Mouse (Mus musculus): ENCODE measurements around the gene Stx4a. TPM values are rescaled to one million over a fixed set of nuclear protein-coding genes. Genes with fewer than 3 reads are reported as not detected.

Gene Stx4a
- total and polyA plus RNA-seq, 3 experiments = 68.4 to 79.3 (median 71.9) TPM

DNA sequence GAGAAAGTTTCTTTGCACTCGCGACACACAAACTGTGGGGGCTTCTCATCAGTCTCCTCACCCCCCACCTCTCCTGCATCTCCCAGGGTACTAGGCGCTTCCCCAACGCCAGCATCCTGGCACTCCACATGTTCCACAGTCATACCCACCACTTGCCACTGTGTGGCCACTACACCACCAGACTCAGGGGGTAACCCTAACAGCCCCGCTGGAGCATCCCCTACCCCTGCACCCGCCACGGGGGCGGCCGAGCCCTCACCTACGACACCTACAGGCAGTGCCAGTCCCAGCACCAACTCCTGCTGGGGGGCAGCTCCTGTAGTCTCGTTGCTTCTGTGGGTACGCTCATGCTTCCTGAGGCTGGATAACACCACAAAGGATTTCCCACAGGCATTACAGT lies 42.3 kb downstream of the Stx4a start:
- Histone ChIP-seq H3K4me1 (ENCODE audit: control insufficient read depth, insufficient read depth, low read length) (no peaks in the 10 kb centered on the region), H3K79me2 (replicated peaks; ENCODE audit: control insufficient read depth, insufficient read depth, low read length) (no peaks in the 10 kb centered on the region), H3K27ac (no peak overlapping the region), H3K4me3 (no peak overlapping the region), H3K9ac (ENCODE audit: low read depth, low read length) (no peak overlapping the region), H3K36me3 (ENCODE audit: control insufficient read depth, insufficient read depth, low read length) (no peaks in the 10 kb centered on the region), H3K27me3 (ENCODE audit: control insufficient read depth, insufficient read depth, low read length) (no peaks in the 10 kb centered on the region)
- TF ChIP-seq CTCF (IDR thresholded peaks at IDR 0.05) = no peak
- no peak for TF ChIP-seq EP300 (IDR thresholded peaks at IDR 0.05; ENCODE audit: insufficient read depth, low read depth, low read length)
- TF ChIP-seq POLR2A (IDR thresholded peaks at IDR 0.05; ENCODE audit: insufficient read depth, low read depth, low read length) = no peak
- no peak for DNase-seq
- intact Hi-C loops (cut with DNase I) = no loop called here
- 94% methylated on average over 12 of the region's 12 CpGs for WGBS

DNA sequence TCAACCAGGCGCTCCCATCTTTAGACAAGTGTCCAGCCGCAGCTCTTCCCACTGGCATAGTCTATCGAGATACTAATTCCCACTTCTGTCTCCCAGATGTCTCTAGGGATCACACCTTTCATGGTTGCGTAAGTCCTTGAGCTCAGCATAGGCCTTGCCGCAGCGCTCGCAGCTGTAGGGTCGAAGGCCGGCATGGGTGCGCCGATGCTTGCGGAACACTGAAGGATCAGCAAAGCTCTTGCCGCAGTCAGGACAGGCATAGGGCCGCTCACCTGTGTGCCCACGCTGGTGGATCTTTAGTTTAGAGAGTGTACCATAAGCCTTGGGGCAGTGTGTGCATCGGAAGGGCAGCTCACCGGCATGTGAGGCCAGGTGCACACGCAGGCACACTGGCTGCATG lies 43.5 kb downstream of the Stx4a start:
- WGBS = 97% methylated on average over 18 of the region's 18 CpGs
- Histone ChIP-seq H3K4me3 (no peak overlapping the region), H3K9ac (ENCODE audit: low read depth, low read length) (no peak overlapping the region), H3K27me3 (ENCODE audit: control insufficient read depth, insufficient read depth, low read length) (no peaks in the 10 kb centered on the region), H3K79me2 (replicated peaks; ENCODE audit: control insufficient read depth, insufficient read depth, low read length) (no peaks in the 10 kb centered on the region), H3K4me1 (ENCODE audit: control insufficient read depth, insufficient read depth, low read length) (no peaks in the 10 kb centered on the region), H3K27ac (no peak overlapping the region), H3K36me3 (ENCODE audit: control insufficient read depth, insufficient read depth, low read length) (no peaks in the 10 kb centered on the region)
- intact Hi-C loops (cut with DNase I) = no loop called here
- DNase-seq = no peak
- TF ChIP-seq POLR2A (IDR thresholded peaks at IDR 0.05; ENCODE audit: insufficient read depth, low read depth, low read length) = no peak
- no peak for TF ChIP-seq CTCF (IDR thresholded peaks at IDR 0.05)

DNA sequence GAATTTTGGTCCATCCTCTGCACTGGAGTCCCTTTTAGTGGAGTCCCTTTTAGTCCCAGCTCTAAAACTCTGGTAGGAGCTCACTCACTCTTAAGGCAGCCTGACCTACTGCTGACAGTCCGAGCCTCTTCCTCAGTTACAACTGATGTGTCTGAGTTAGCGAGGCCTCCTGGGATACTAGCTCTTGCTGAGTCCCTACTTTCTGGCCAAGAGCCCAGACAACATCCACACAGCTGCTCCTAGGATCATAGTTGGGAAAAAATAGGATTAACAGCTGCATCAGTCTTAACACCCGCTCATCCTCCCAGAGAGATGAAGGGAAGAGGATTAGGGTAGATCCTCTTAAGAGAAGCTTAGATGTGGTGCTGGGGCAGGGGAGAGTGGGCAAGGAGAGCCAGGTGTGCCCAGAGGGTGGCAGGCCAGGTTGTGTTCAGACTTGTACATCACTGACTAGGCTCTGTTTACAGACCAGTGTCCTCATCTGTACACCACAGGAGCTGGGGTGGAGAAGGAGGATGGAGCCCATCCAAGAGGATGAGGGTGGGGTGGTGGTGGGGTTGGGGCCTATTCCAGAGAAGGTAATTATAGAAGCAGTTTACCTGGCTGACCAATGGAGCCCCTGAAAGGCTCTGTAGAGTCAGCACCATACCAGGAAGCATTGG lies 45.2 kb downstream of the Stx4a start:
- no peak overlapping the region; the same call in 1 of the 2 replicates for H3K27ac ChIP-seq
- intact Hi-C loops (cut with DNase I) = no loop called here
- peak in 1 of 2 experiments; percentile 51 for DNase-seq
- no peaks in the 10 kb centered on the region for H3K4me1 ChIP-seq (ENCODE audit: control insufficient read depth, insufficient read depth, low read length)
- WGBS = 35% methylated on average over 3 of the region's 3 CpGs
- H3K36me3 ChIP-seq (ENCODE audit: control insufficient read depth, insufficient read depth, low read length) = no peaks in the 10 kb centered on the region
- no peak overlapping the region for H3K9ac ChIP-seq (ENCODE audit: low read depth, low read length)
- TF ChIP-seq POLR2A (IDR thresholded peaks at IDR 0.05; ENCODE audit: insufficient read depth, low read depth, low read length) (no peak), CTCF (IDR thresholded peaks at IDR 0.05) (no peak), EP300 (IDR thresholded peaks at IDR 0.05; ENCODE audit: insufficient read depth, low read depth, low read length) (no peak)
- H3K79me2 ChIP-seq (replicated peaks; ENCODE audit: control insufficient read depth, insufficient read depth, low read length) = no peaks in the 10 kb centered on the region
- no peaks in the 10 kb centered on the region for H3K27me3 ChIP-seq (ENCODE audit: control insufficient read depth, insufficient read depth, low read length)
- no peak overlapping the region for H3K4me3 ChIP-seq

DNA sequence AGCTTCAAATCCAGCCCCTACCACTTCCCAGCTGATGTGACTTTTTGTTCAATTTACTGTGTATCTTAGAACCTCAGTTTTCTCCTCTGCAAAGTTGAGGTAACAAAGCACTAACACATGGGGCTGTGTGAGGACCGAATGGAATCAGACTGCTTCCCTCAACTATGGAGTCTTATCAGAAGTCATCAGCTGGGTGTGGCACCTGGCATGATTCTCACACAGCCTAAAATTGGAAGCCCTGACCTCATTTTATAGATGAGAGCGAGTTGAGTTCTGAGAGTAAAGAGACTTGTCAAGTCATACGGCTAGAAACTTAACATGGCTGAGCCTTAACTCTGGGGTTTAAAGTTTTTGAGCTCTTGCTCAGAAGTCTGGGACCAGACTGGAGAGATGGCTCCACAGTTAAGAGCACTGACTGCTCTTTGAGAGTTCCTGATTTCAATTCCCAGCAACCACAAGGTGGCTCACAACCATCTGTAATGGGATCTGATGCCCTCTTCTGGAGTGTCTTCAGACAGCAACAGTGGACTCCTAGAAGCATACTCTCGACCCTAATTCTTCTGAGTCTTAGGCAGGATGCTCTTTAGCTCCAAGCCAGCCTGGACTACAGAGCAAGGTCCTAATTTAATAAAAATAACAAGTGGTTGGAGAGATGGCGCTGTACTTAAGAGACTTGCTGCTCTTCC lies 46.2 kb downstream of the Stx4a start:
- intact Hi-C loops (cut with DNase I) = no loop called here
- Histone ChIP-seq H3K79me2 (replicated peaks; ENCODE audit: control insufficient read depth, insufficient read depth, low read length) (no peaks in the 10 kb centered on the region), H3K4me1 (ENCODE audit: control insufficient read depth, insufficient read depth, low read length) (peaks cover 2% of the 10 kb centered on the region; the same call in 1 of the 2 replicates), H3K9ac (ENCODE audit: low read depth, low read length) (no peak overlapping the region), H3K27me3 (ENCODE audit: control insufficient read depth, insufficient read depth, low read length) (no peaks in the 10 kb centered on the region), H3K27ac (no peak overlapping the region), H3K4me3 (no peak overlapping the region), H3K36me3 (ENCODE audit: control insufficient read depth, insufficient read depth, low read length) (no peaks in the 10 kb centered on the region)
- TF ChIP-seq EP300 (IDR thresholded peaks at IDR 0.05; ENCODE audit: insufficient read depth, low read depth, low read length) (no peak), POLR2A (IDR thresholded peaks at IDR 0.05; ENCODE audit: insufficient read depth, low read depth, low read length) (no peak), CTCF (IDR thresholded peaks at IDR 0.05) (peak; percentile 37)
- no peak for DNase-seq
- 70% methylated on average over 5 of the region's 5 CpGs for WGBS

DNA sequence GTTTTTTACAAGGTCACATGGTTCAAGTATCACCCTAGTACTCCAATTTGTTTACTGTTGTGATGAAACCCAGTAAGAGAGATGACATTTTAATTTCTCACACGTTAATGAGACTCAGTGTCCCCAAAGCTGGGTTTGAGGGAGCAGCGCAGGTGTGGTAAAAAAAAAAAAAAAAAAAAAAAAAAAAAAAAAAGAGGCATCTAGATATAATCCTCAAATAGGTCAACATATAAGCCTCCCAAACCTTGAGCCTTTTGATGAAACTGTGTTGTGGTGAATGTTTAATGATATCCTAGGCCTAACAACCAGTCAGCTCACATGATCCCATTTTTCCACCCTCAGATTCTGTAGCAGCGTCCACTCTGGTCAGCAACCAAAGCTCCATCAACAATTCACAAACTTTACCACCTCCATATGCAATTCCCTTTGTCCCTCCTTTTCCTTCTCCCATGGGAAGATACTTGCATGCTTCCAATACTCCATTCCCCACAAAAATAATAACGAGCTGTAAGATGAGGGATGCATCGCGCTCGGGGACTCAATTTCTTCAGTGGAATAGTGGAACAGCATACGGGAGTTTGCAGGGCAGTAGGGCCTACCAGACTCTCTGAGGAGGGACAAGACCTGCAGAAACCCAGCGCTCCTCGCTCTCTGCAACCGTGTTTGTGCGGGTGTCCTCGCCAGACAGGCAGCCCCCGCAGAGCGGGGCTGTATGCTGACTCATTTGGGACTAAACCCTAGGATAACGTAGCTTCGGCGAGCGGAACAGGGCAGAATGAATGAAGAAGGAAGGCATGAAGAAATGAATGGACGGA lies 50.9 kb downstream of the Stx4a start:
- Histone ChIP-seq H3K27ac (peak overlapping the region; percentile 94; the same call in 1 of the 2 replicates), H3K79me2 (replicated peaks; ENCODE audit: control insufficient read depth, insufficient read depth, low read length) (peaks cover 2% of the 10 kb centered on the region; the same call in 1 of the 2 replicates), H3K27me3 (ENCODE audit: control insufficient read depth, insufficient read depth, low read length) (no peaks in the 10 kb centered on the region), H3K36me3 (ENCODE audit: control insufficient read depth, insufficient read depth, low read length) (no peaks in the 10 kb centered on the region; the same call in 1 of the 2 replicates), H3K9ac (ENCODE audit: low read depth, low read length) (peak overlapping the region; percentile 56), H3K4me1 (ENCODE audit: control insufficient read depth, insufficient read depth, low read length) (peaks cover 3% of the 10 kb centered on the region), H3K4me3 (peak overlapping the region; percentile 98)
- TF ChIP-seq CTCF (IDR thresholded peaks at IDR 0.05) (no peak), EP300 (IDR thresholded peaks at IDR 0.05; ENCODE audit: insufficient read depth, low read depth, low read length) (no peak), POLR2A (IDR thresholded peaks at IDR 0.05; ENCODE audit: insufficient read depth, low read depth, low read length) (no peak)
- no peak for DNase-seq
- intact Hi-C loops (cut with DNase I) = loop anchor here (1.0 to 5.0 kb wide), 4 partner anchors 33 to 398 kb away; partner anchors contain the start of genes Fbrs, Setd1a and Zfp629
- 6% methylated on average over 20 of the region's 20 CpGs for WGBS
